Mouse (Mus musculus): Measurements from ENCODE around the gene Actg1. TPM values are rescaled to one million over a fixed set of nuclear protein-coding genes. Genes with fewer than 3 reads are reported as not detected.

Gene Actg1
- polyA plus RNA-seq, 1 experiment from 2014 or later: 1,989 TPM

DNA sequence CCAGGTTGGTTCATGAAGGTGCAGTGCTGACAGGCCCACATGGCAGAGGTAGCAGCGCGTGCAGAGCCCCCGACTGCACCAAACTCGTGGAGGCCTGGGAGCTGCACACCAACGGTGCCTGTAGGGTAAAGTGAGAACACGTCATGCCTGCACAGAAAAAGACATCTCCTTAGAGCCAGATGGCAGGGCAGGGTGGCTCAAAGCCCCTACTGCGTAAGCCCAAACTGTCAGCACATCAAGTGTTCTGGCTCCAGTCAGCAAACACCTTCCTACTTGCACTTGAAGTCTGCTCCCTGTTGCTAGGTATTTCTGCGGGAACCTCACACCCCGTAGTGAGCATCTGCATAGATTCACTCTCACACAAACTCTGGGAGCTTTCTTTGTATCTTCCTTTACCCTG lies 34.2 kb upstream of the Actg1 start:
- TF ChIP-seq CTCF (IDR thresholded peaks at IDR 0.05) (no peak), EP300 (IDR thresholded peaks at IDR 0.05) (no peak)
- Histone ChIP-seq H3K27ac (ENCODE audit: low read length) (no peak overlapping the region), H3K36me3 (ENCODE audit: insufficient read depth, low read length) (peaks cover 28% of the 10 kb centered on the region; the same call in 1 of the 2 replicates), H3K4me2 (replicated peaks; ENCODE audit: low read depth, low read length) (no peak overlapping the region), H3K4me3 (ENCODE audit: low read depth, low read length) (no peak overlapping the region), H3K9me3 (ENCODE audit: low read length) (no peaks in the 10 kb centered on the region), H3K4me1 (ENCODE audit: insufficient read depth, low read depth, low read length) (peaks cover under 1% of the 10 kb centered on the region; the same call in 1 of the 2 replicates), H3K9ac (replicated peaks; ENCODE audit: low read depth) (no peak overlapping the region), H3K27me3 (replicated peaks; ENCODE audit: insufficient read depth, low read length) (no peaks in the 10 kb centered on the region)
- 97% methylated on average over 9 of the region's 9 CpGs for WGBS
- DNase-seq (ENCODE audit: low spot score) (no peak), ATAC-seq (no peak)

DNA sequence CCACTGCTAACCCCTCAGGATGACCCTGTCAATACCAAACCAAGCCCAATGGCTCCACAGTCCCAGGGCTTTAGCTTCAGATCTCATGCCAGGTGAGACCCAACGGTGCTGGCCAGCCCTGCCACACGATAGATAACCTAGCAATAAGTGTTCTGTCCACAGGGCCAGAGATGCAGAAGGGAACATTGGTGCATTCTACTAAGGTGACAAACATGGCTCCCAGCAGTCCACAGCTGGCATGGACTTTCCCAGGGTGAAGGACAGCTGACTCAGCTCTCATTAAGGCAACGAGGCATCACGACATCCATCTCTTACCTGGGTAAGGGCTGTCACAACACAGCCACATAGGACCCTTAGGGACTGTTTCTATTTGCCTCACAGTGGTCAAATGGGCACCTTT lies 32.8 kb upstream of the Actg1 start:
- TF ChIP-seq EP300 (IDR thresholded peaks at IDR 0.05) (no peak), CTCF (IDR thresholded peaks at IDR 0.05) (no peak)
- Histone ChIP-seq H3K36me3 (ENCODE audit: insufficient read depth, low read length) (peaks cover 27% of the 10 kb centered on the region; the same call in 1 of the 2 replicates), H3K4me1 (ENCODE audit: insufficient read depth, low read depth, low read length) (peaks cover 5% of the 10 kb centered on the region; the same call in 1 of the 2 replicates), H3K4me2 (replicated peaks; ENCODE audit: low read depth, low read length) (no peak overlapping the region), H3K27ac (ENCODE audit: low read length) (no peak overlapping the region), H3K9me3 (ENCODE audit: low read length) (no peaks in the 10 kb centered on the region), H3K27me3 (replicated peaks; ENCODE audit: insufficient read depth, low read length) (no peaks in the 10 kb centered on the region), H3K9ac (replicated peaks; ENCODE audit: low read depth) (no peak overlapping the region), H3K4me3 (ENCODE audit: low read depth, low read length) (no peak overlapping the region)
- DNase-seq (ENCODE audit: low spot score): no peak
- no peak for ATAC-seq
- 94% methylated on average over 4 of the region's 4 CpGs for WGBS

DNA sequence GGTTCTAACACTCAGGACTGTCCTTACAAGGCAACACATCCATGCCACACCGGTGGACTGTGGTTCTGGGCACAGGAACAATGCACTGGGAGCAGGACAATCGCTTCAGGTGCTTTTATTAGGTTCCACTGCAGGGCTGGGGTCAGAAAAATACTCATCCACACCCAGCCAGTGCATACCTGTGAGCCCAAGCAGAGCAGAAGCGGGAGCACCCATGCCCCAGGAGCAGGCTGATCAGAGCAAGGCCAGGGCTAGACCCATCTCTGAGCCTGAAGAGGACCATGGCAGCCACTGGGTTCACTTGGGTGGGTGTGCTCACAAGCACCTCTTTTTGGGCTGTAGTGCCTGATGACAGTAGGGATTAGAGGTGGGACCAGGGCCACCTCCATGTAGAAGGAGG lies 31.9 kb upstream of the Actg1 start:
- TF ChIP-seq EP300 (IDR thresholded peaks at IDR 0.05): no peak
- TF ChIP-seq CTCF (IDR thresholded peaks at IDR 0.05): no peak
- Histone ChIP-seq H3K36me3 (ENCODE audit: insufficient read depth, low read length) (peaks cover 23% of the 10 kb centered on the region; the same call in 1 of the 2 replicates), H3K27me3 (replicated peaks; ENCODE audit: insufficient read depth, low read length) (no peaks in the 10 kb centered on the region), H3K4me1 (ENCODE audit: insufficient read depth, low read depth, low read length) (peaks cover 5% of the 10 kb centered on the region; the same call in 1 of the 2 replicates), H3K9me3 (ENCODE audit: low read length) (no peaks in the 10 kb centered on the region), H3K4me3 (ENCODE audit: low read depth, low read length) (no peak overlapping the region), H3K27ac (ENCODE audit: low read length) (no peak overlapping the region), H3K4me2 (replicated peaks; ENCODE audit: low read depth, low read length) (no peak overlapping the region), H3K9ac (replicated peaks; ENCODE audit: low read depth) (no peak overlapping the region)
- no peak for ATAC-seq
- 95% methylated on average over 3 of the region's 3 CpGs for WGBS
- DNase-seq (ENCODE audit: low spot score): no peak

DNA sequence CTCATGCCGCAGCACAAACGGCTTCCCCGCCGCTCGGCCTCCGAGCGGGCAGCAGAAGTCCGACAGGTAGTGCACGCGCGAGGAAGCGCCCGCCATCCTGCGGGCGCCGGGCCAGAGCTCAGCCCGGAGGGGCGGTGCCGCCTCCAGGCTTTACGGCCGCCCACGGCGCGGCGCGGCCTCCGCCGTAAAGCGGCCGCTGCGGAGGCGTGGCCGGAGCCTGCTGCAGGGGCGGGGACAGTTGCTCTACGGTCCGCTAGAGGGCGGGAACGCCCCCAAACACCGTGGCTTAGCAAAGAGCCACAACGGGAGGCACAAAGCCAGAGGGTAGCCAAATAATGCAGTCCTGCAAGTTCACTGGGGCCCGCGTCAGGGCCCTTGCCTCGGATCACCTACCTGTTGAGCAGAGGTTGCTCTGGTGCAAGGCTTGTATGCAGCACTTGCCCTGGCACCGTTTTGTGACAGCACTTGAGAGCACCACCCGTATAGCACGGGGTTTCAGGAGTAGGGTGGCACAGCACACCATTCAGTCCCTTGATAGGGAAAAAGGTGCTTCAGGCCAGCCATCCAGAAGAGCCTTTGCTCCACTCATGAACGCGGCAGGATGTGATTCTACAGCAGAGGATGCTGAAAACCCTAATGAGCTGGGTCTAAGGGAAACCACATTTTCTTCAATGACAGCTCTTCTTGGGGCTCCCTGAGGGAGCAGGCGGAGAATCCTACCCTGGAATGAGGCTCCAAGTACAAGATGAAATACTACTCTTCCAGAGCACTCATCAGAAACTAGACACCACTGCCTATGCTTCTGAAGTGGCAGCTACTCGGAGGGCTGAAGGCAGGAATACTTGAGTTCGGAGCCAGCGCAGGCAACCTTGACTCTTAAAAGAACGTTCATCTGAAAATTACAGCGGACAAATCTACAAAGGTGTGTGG lies 30.5 kb upstream of the Actg1 start, which contains the start of gene Faap100:
Gene Faap100, minus strand, starts transcription at position 154 of the 930 bp plus-strand sequence.
- TF ChIP-seq CTCF (IDR thresholded peaks at IDR 0.05) (peak; percentile 72), EP300 (IDR thresholded peaks at IDR 0.05) (no peak)
- no peaks in the 10 kb centered on the region for H3K9me3 ChIP-seq (ENCODE audit: low read length)
- peaks cover 5% of the 10 kb centered on the region; the same call in 1 of the 2 replicates for H3K4me1 ChIP-seq (ENCODE audit: insufficient read depth, low read depth, low read length)

DNA sequence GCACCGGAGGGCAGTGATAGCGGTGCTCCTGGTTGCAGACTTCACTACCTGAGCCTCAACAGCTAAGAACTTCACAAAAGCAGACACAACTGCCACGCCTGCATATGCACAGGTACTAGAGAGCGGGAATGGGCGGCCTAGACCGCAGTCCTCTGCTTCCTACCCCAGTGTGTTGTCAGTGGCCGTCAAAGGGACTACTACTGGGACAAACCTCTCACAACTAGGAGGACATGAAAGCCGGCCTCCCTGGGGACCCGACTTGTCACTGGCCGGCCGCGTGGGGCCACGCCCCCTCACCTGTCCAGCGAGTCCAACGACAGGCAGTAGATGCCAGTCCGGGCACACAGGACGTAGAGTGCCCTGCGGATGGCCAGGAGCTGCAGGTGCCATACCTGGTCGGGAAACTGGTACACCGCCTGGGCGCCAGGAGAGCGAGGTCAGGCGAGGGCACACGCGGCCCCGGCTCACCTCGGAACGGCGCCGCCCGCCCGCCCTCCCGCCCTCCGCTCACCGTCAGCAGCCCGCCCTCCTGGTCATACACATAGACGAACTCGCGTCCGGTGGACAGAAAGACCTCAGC lies 29.8 kb upstream of the Actg1 start:
- peaks cover 5% of the 10 kb centered on the region; the same call in 1 of the 2 replicates for H3K4me1 ChIP-seq (ENCODE audit: insufficient read depth, low read depth, low read length)
- H3K27me3 ChIP-seq (replicated peaks; ENCODE audit: insufficient read depth, low read length): no peaks in the 10 kb centered on the region
- H3K4me3 ChIP-seq (ENCODE audit: low read depth, low read length): peak overlapping the region; percentile 63
- H3K4me2 ChIP-seq (replicated peaks; ENCODE audit: low read depth, low read length): peak overlapping the region; percentile 96
- H3K9me3 ChIP-seq (ENCODE audit: low read length): no peaks in the 10 kb centered on the region
- ATAC-seq: peak; percentile 66
- peak overlapping the region; percentile 56 for H3K9ac ChIP-seq (replicated peaks; ENCODE audit: low read depth)
- 0 out of 2 replicates have a peak, but pooled peaks cover 14% of the 10 kb centered on the region for H3K36me3 ChIP-seq (ENCODE audit: insufficient read depth, low read length)
- WGBS: 3% methylated on average over 29 of the region's 40 CpGs
- peak; percentile 79 for DNase-seq (ENCODE audit: low spot score)
- H3K27ac ChIP-seq (ENCODE audit: low read length): peak overlapping the region; percentile 60
- TF ChIP-seq CTCF (IDR thresholded peaks at IDR 0.05) (no peak), EP300 (IDR thresholded peaks at IDR 0.05) (no peak)

More for the DNA sequence above, 30.5 kb upstream of the Actg1 start, which contains the start of gene Faap100:
- Histone ChIP-seq H3K36me3 (ENCODE audit: insufficient read depth, low read length) (0 out of 2 replicates have a peak, but pooled peaks cover 15% of the 10 kb centered on the region), H3K27ac (ENCODE audit: low read length) (peak within 1 kb of the TSS; percentile 60), H3K27me3 (replicated peaks; ENCODE audit: insufficient read depth, low read length) (no peaks in the 10 kb centered on the region), H3K4me3 (ENCODE audit: low read depth, low read length) (peak within 1 kb of the TSS; percentile 63), H3K4me2 (replicated peaks; ENCODE audit: low read depth, low read length) (peak within 1 kb of the TSS; percentile 96), H3K9ac (replicated peaks; ENCODE audit: low read depth) (peak within 1 kb of the TSS; percentile 56)
- DNase-seq (ENCODE audit: low spot score) (peak; percentile 97), ATAC-seq (peak; percentile 92)
- 7% methylated on average over 37 of the region's 54 CpGs for WGBS

DNA sequence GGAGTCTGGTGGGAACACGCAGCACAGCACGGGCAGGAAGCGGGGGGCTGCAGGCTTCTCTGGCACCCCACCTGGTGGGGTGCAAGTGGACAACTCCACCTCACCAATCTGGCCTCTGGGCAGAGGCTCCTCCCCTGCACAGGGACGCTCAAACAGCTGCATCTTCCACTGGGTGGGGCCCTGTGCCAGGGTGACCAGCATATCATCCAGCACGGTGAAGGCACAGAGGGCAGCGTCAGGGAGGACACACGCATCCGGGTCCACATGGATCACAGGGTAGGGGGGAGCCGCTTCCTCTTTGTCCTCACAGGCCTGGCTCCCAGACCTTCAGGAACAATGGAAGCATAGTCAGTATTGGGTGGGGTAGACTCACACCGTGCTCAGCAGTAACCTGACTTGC lies 29.0 kb upstream of the Actg1 start:
- Histone ChIP-seq H3K27me3 (replicated peaks; ENCODE audit: insufficient read depth, low read length) (no peaks in the 10 kb centered on the region), H3K9me3 (ENCODE audit: low read length) (no peaks in the 10 kb centered on the region), H3K4me1 (ENCODE audit: insufficient read depth, low read depth, low read length) (peaks cover 5% of the 10 kb centered on the region; the same call in 1 of the 2 replicates), H3K4me2 (replicated peaks; ENCODE audit: low read depth, low read length) (peak overlapping the region; percentile 96), H3K4me3 (ENCODE audit: low read depth, low read length) (no peak overlapping the region), H3K36me3 (ENCODE audit: insufficient read depth, low read length) (0 out of 2 replicates have a peak, but pooled peaks cover 7% of the 10 kb centered on the region), H3K27ac (ENCODE audit: low read length) (no peak overlapping the region), H3K9ac (replicated peaks; ENCODE audit: low read depth) (no peak overlapping the region)
- WGBS: 58% methylated on average over 10 of the region's 10 CpGs
- ATAC-seq (no peak), DNase-seq (ENCODE audit: low spot score) (no peak)
- TF ChIP-seq EP300 (IDR thresholded peaks at IDR 0.05) (no peak), CTCF (IDR thresholded peaks at IDR 0.05) (no peak)

All from lung, postnatal 0 days (tissue).